Mouse (Mus musculus) E14TG2a.4 (cell line): ENCODE measurements around the gene Tpte.

Experiments used
- H3K27me3 ChIP-seq: 2 replicates; pipeline ENCODE4 v1.6.1; 2014; ENCODE audit warnings: low read length, control low read depth; ENCODE audit not compliant: insufficient read depth
- H3K36me3 ChIP-seq: 2 replicates; pipeline ENCODE4 v1.6.1; 2014; ENCODE audit warnings: low read length, control low read depth; ENCODE audit not compliant: insufficient read depth
- H3K4me1 ChIP-seq: replicated peaks from 2 replicates; pipeline ENCODE4 v1.6.1; 2014; ENCODE audit warnings: low read depth, low read length, control low read depth
- H3K4me3 ChIP-seq: replicated peaks from 2 replicates; pipeline ENCODE4 v1.5.1; 2014; ENCODE audit warnings: mild to moderate bottlenecking, low read length
- H3K9me3 ChIP-seq: 2 replicates; pipeline ENCODE4 v1.6.1; 2014; ENCODE audit warnings: low read length, control low read depth
- CTCF ChIP-seq: conservative IDR thresholded peaks from 2 replicates; pipeline ENCODE4 v1.5.1; 2014; ENCODE audit warnings: low read length
- NANOG ChIP-seq: IDR thresholded peaks from 2 replicates; pipeline ENCODE4 v1.6.1; 2014; ENCODE audit warnings: borderline replicate concordance, low read length, mixed read lengths
- POU5F1 ChIP-seq: IDR thresholded peaks from 2 replicates; pipeline ENCODE4 v1.6.1; 2014; ENCODE audit warnings: low read length, borderline replicate concordance

The Tpte gene

GRCm38 (mm10) chr8:22403235-22403634 lies 120.0 kb downstream of the Tpte start:
- TF ChIP-seq CTCF (no peak), NANOG (no peak), POU5F1 (no peak)
- Histone ChIP-seq H3K36me3 (no peaks in the 10 kb centered on the region), H3K9me3 (no peaks in the 10 kb centered on the region), H3K27me3 (peaks cover 2% of the 10 kb centered on the region; the same call in 1 of the 2 replicates), H3K4me3 (no peak overlapping the region), H3K4me1 (peaks cover 16% of the 10 kb centered on the region)

GRCm38 (mm10) chr8:22405733-22406132 lies 122.5 kb downstream of the Tpte start:
- no peak overlapping the region for H3K4me3 ChIP-seq
- no peak for TF ChIP-seq NANOG
- TF ChIP-seq CTCF, result no peak
- TF ChIP-seq POU5F1, result no peak
- peaks cover 13% of the 10 kb centered on the region for H3K4me1 ChIP-seq
- H3K27me3 ChIP-seq, result peaks cover 2% of the 10 kb centered on the region; the same call in 1 of the 2 replicates
- no peaks in the 10 kb centered on the region for H3K9me3 ChIP-seq
- no peaks in the 10 kb centered on the region for H3K36me3 ChIP-seq

- peaks cover 19% of the 10 kb centered on the region for H3K36me3 ChIP-seq
- H3K4me3 ChIP-seq, result peak overlapping the region; percentile 99
- no peaks in the 10 kb centered on the region for H3K9me3 ChIP-seq
- TF ChIP-seq NANOG (no peak), POU5F1 (no peak), CTCF (no peak)
- H3K27me3 ChIP-seq, result peaks cover 2% of the 10 kb centered on the region; the same call in 1 of the 2 replicates
- peaks cover 52% of the 10 kb centered on the region for H3K4me1 ChIP-seq
Measured at GRCm38 (mm10) chr8:22410688-22411281, 127.5 kb downstream of the Tpte start.

- TF ChIP-seq POU5F1 (no peak; the same call in 1 of the 2 replicates), CTCF (no peak), NANOG (no peak)
- Histone ChIP-seq H3K9me3 (no peaks in the 10 kb centered on the region), H3K4me3 (peak within 1 kb of the TSS; percentile 99), H3K27me3 (peaks cover 2% of the 10 kb centered on the region; the same call in 1 of the 2 replicates), H3K36me3 (peaks cover 24% of the 10 kb centered on the region), H3K4me1 (peaks cover 57% of the 10 kb centered on the region)
Measured at GRCm38 (mm10) chr8:22411282-22411702, 128.1 kb downstream of the Tpte start, which contains the start of gene Mrps31. Gene Mrps31 (plus strand): TSS chr8:22411361.

GRCm38 (mm10) chr8:22411971-22412370 lies 128.7 kb downstream of the Tpte start:
- TF ChIP-seq NANOG (no peak), POU5F1 (no peak), CTCF (no peak)
- peaks cover 1% of the 10 kb centered on the region; the same call in 1 of the 2 replicates for H3K27me3 ChIP-seq
- H3K4me3 ChIP-seq, result peak overlapping the region; percentile 99
- peaks cover 31% of the 10 kb centered on the region for H3K36me3 ChIP-seq
- peaks cover 63% of the 10 kb centered on the region for H3K4me1 ChIP-seq
- H3K9me3 ChIP-seq, result no peaks in the 10 kb centered on the region
